Mouse (Mus musculus): ENCODE data around the gene Hagh.

Hagh gene

GRCm38 (mm10) chr17:24839842-24840241, at the start of gene Hagh:
Hagh (plus strand) TSS chr17:24840143.
- DNase-seq (ENCODE audit: low read depth, low spot score), result no peak

GRCm38 (mm10) chr17:24792190-24792589, 47.8 kb upstream of the Hagh start:
- DNase-seq (ENCODE audit: low read depth, low spot score), result no peak

- DNase-seq (ENCODE audit: low read depth, low spot score), result no peak
Observed at GRCm38 (mm10) chr17:24794791-24795190, 45.2 kb upstream of the Hagh start.

GRCm38 (mm10) chr17:24796969-24797368, 43.0 kb upstream of the Hagh start:
- peak; percentile 39 for DNase-seq (ENCODE audit: low read depth, low spot score)

GRCm38 (mm10) chr17:24798229-24798628, 41.7 kb upstream of the Hagh start:
- no peak for DNase-seq (ENCODE audit: low read depth, low spot score)

GRCm38 (mm10) chr17:24799476-24799875, 40.5 kb upstream of the Hagh start:
- no peak for DNase-seq (ENCODE audit: low read depth, low spot score)

GRCm38 (mm10) chr17:24800524-24800923, 39.4 kb upstream of the Hagh start:
- peak; percentile 35 for DNase-seq (ENCODE audit: low read depth, low spot score)

- DNase-seq (ENCODE audit: low read depth, low spot score), result peak; percentile 93
Observed at GRCm38 (mm10) chr17:24803952-24804951, 35.7 kb upstream of the Hagh start, which contains the start of gene Meiob. Meiob (plus strand) TSS chr17:24804289.

GRCm38 (mm10) chr17:24811211-24811610, 28.7 kb upstream of the Hagh start:
- DNase-seq (ENCODE audit: low read depth, low spot score), result no peak

GRCm38 (mm10) chr17:24812215-24812614, 27.7 kb upstream of the Hagh start:
- no peak for DNase-seq (ENCODE audit: low read depth, low spot score)

GRCm38 (mm10) chr17:24815256-24815655, 24.7 kb upstream of the Hagh start:
- no peak for DNase-seq (ENCODE audit: low read depth, low spot score)

- no peak for DNase-seq (ENCODE audit: low read depth, low spot score)
Observed at GRCm38 (mm10) chr17:24817503-24817902, 22.4 kb upstream of the Hagh start.

- DNase-seq (ENCODE audit: low read depth, low spot score), result no peak
Observed at GRCm38 (mm10) chr17:24818172-24818571, 21.8 kb upstream of the Hagh start.

GRCm38 (mm10) chr17:24819469-24819868, 20.5 kb upstream of the Hagh start:
- no peak for DNase-seq (ENCODE audit: low read depth, low spot score)

- no peak for DNase-seq (ENCODE audit: low read depth, low spot score)
Observed at GRCm38 (mm10) chr17:24821351-24822280, 18.3 kb upstream of the Hagh start.

- no peak for DNase-seq (ENCODE audit: low read depth, low spot score)
Observed at GRCm38 (mm10) chr17:24840341-24840740, 398 bp downstream of the Hagh start.

- DNase-seq (ENCODE audit: low read depth, low spot score), result peak; percentile 36
Observed at GRCm38 (mm10) chr17:24841133-24841532, 1.2 kb downstream of the Hagh start.

- peak; percentile 37 for DNase-seq (ENCODE audit: low read depth, low spot score)
Observed at GRCm38 (mm10) chr17:24842631-24843030, 2.7 kb downstream of the Hagh start.

GRCm38 (mm10) chr17:24844525-24844924, 4.6 kb downstream of the Hagh start:
- no peak for DNase-seq (ENCODE audit: low read depth, low spot score)

GRCm38 (mm10) chr17:24847386-24847785, 7.4 kb downstream of the Hagh start:
- no peak for DNase-seq (ENCODE audit: low read depth, low spot score)

GRCm38 (mm10) chr17:24848600-24849031, 8.7 kb downstream of the Hagh start:
- DNase-seq (ENCODE audit: low read depth, low spot score), result no peak

GRCm38 (mm10) chr17:24849733-24850064, 9.8 kb downstream of the Hagh start:
- DNase-seq (ENCODE audit: low read depth, low spot score), result no peak

Measured in A20 (cell line).